Mouse (Mus musculus): ENCODE measurements around the gene Gm20388. TPM values are rescaled to one million over a fixed set of nuclear protein-coding genes. Genes with fewer than 3 reads are reported as not detected.
"Not testable (repeated sequence)": the region's sequence is repeated elsewhere in the genome, so short reads cannot be mapped to it uniquely, and the experiment has no call there.

Gm20388 gene
- total and polyA plus RNA-seq, 3 experiments, result 0.02 to 0.05 TPM; not detected in 1

- no peak for TF ChIP-seq POLR2AphosphoS5 (IDR thresholded peaks at IDR 0.05; ENCODE audit: insufficient replicate concordance, low read depth, low read length)
- TF ChIP-seq CTCF (IDR thresholded peaks at IDR 0.05; ENCODE audit: low read depth, low read length), result no peak
- TF ChIP-seq GATA2 (IDR thresholded peaks at IDR 0.05; ENCODE audit: borderline replicate concordance, low read depth, low read length), result no peak
- no peak for TF ChIP-seq TAL1 (conservative IDR thresholded peaks at IDR 0.05; ENCODE audit: low read depth, low read length)
- TF ChIP-seq GATA1 (IDR thresholded peaks at IDR 0.05; ENCODE audit: borderline replicate concordance, low read length), result no peak
- H3K4me3 ChIP-seq (ENCODE audit: low read depth, low read length), result peak overlapping the region; percentile 88
- H3K9me3 ChIP-seq (replicated peaks), result no peaks in the 10 kb centered on the region
- DNase-seq (ENCODE audit: low spot score), result peak; percentile 47
- ATAC-seq (ENCODE audit: extremely low read depth, insufficient number of reproducible peaks, low FRiP score, poor library complexity, severe bottlenecking), result no peak
- peaks cover 39% of the 10 kb centered on the region for H3K4me1 ChIP-seq (ENCODE audit: insufficient read depth, low read depth, low read length)
- peaks cover 72% of the 10 kb centered on the region for H3K36me3 ChIP-seq (replicated peaks)
- H3K27me3 ChIP-seq (ENCODE audit: insufficient read depth, low read length), result no peaks in the 10 kb centered on the region
Observed at GRCm38 (mm10) chr8:123253451-123254098, 3342.9 kb downstream of the Gm20388 start.

- no peaks in the 10 kb centered on the region for H3K9me3 ChIP-seq (replicated peaks)
- H3K4me3 ChIP-seq (ENCODE audit: low read depth, low read length), result peak within 1 kb of the TSS; percentile 88
- H3K27me3 ChIP-seq (ENCODE audit: insufficient read depth, low read length), result no peaks in the 10 kb centered on the region
- H3K36me3 ChIP-seq (replicated peaks), result peaks cover 72% of the 10 kb centered on the region
- peaks cover 39% of the 10 kb centered on the region for H3K4me1 ChIP-seq (ENCODE audit: insufficient read depth, low read depth, low read length)
- peak; percentile 73 for ATAC-seq (ENCODE audit: extremely low read depth, insufficient number of reproducible peaks, low FRiP score, poor library complexity, severe bottlenecking)
- DNase-seq (ENCODE audit: low spot score), result peak; percentile 83
- no peak for TF ChIP-seq POLR2AphosphoS5 (IDR thresholded peaks at IDR 0.05; ENCODE audit: insufficient replicate concordance, low read depth, low read length)
- TF ChIP-seq GATA1 (IDR thresholded peaks at IDR 0.05; ENCODE audit: borderline replicate concordance, low read length), result no peak
Observed at GRCm38 (mm10) chr8:123254099-123254885, 3343.7 kb downstream of the Gm20388 start, which contains the start of the genes Zfp276 and Vps9d1. TSS of gene Zfp276 (plus strand) at chr8:123254195. TSS of gene Vps9d1 (minus strand) at chr8:123254348.

GRCm38 (mm10) chr8:123255170-123255569 lies 3344.5 kb downstream of the Gm20388 start:
- peaks cover 75% of the 10 kb centered on the region for H3K36me3 ChIP-seq (replicated peaks)
- no peaks in the 10 kb centered on the region for H3K27me3 ChIP-seq (ENCODE audit: insufficient read depth, low read length)
- no peak for TF ChIP-seq CTCF (IDR thresholded peaks at IDR 0.05; ENCODE audit: low read depth, low read length)
- TF ChIP-seq GATA2 (IDR thresholded peaks at IDR 0.05; ENCODE audit: borderline replicate concordance, low read depth, low read length), result no peak
- no peak for TF ChIP-seq POLR2AphosphoS5 (IDR thresholded peaks at IDR 0.05; ENCODE audit: insufficient replicate concordance, low read depth, low read length)
- no peak for TF ChIP-seq TAL1 (conservative IDR thresholded peaks at IDR 0.05; ENCODE audit: low read depth, low read length)
- no peak for TF ChIP-seq GATA1 (IDR thresholded peaks at IDR 0.05; ENCODE audit: borderline replicate concordance, low read length)
- peak; percentile 43 for DNase-seq (ENCODE audit: low spot score)
- no peak for ATAC-seq (ENCODE audit: extremely low read depth, insufficient number of reproducible peaks, low FRiP score, poor library complexity, severe bottlenecking)
- no peaks in the 10 kb centered on the region for H3K9me3 ChIP-seq (replicated peaks)
- peak overlapping the region; percentile 88 for H3K4me3 ChIP-seq (ENCODE audit: low read depth, low read length)
- H3K4me1 ChIP-seq (ENCODE audit: insufficient read depth, low read depth, low read length), result peaks cover 39% of the 10 kb centered on the region

GRCm38 (mm10) chr8:123257114-123257513 lies 3346.5 kb downstream of the Gm20388 start:
- H3K4me3 ChIP-seq (ENCODE audit: low read depth, low read length), result no peak overlapping the region
- no peaks in the 10 kb centered on the region for H3K9me3 ChIP-seq (replicated peaks)
- H3K36me3 ChIP-seq (replicated peaks), result peaks cover 69% of the 10 kb centered on the region
- TF ChIP-seq GATA2 (IDR thresholded peaks at IDR 0.05; ENCODE audit: borderline replicate concordance, low read depth, low read length), result no peak
- TF ChIP-seq POLR2AphosphoS5 (IDR thresholded peaks at IDR 0.05; ENCODE audit: insufficient replicate concordance, low read depth, low read length), result no peak
- TF ChIP-seq GATA1 (IDR thresholded peaks at IDR 0.05; ENCODE audit: borderline replicate concordance, low read length), result no peak
- no peak for TF ChIP-seq TAL1 (conservative IDR thresholded peaks at IDR 0.05; ENCODE audit: low read depth, low read length)
- no peak for TF ChIP-seq CTCF (IDR thresholded peaks at IDR 0.05; ENCODE audit: low read depth, low read length)
- H3K27me3 ChIP-seq (ENCODE audit: insufficient read depth, low read length), result no peaks in the 10 kb centered on the region
- H3K4me1 ChIP-seq (ENCODE audit: insufficient read depth, low read depth, low read length), result peaks cover 38% of the 10 kb centered on the region
- no peak for DNase-seq (ENCODE audit: low spot score)
- ATAC-seq (ENCODE audit: extremely low read depth, insufficient number of reproducible peaks, low FRiP score, poor library complexity, severe bottlenecking), result no peak

- Histone ChIP-seq H3K36me3 (replicated peaks) (peaks cover 66% of the 10 kb centered on the region), H3K4me1 (ENCODE audit: insufficient read depth, low read depth, low read length) (peaks cover 36% of the 10 kb centered on the region)
- H3K27me3 ChIP-seq (ENCODE audit: insufficient read depth, low read length); ATAC-seq (ENCODE audit: extremely low read depth, insufficient number of reproducible peaks, low FRiP score, poor library complexity, severe bottlenecking); H3K9me3 ChIP-seq (replicated peaks); H3K4me3 ChIP-seq (ENCODE audit: low read depth, low read length); DNase-seq (ENCODE audit: low spot score): not testable (repeated sequence)
Observed at GRCm38 (mm10) chr8:123257593-123257992, 3347.0 kb downstream of the Gm20388 start.

- Histone ChIP-seq H3K4me3 (ENCODE audit: low read depth, low read length) (no peak overlapping the region), H3K9me3 (replicated peaks) (no peaks in the 10 kb centered on the region), H3K27me3 (ENCODE audit: insufficient read depth, low read length) (no peaks in the 10 kb centered on the region), H3K4me1 (ENCODE audit: insufficient read depth, low read depth, low read length) (no peaks in the 10 kb centered on the region), H3K36me3 (replicated peaks) (peaks cover 100% of the 10 kb centered on the region)
- DNase-seq (ENCODE audit: low spot score) (no peak), ATAC-seq (ENCODE audit: extremely low read depth, insufficient number of reproducible peaks, low FRiP score, poor library complexity, severe bottlenecking) (no peak)
- TF ChIP-seq POLR2AphosphoS5 (IDR thresholded peaks at IDR 0.05; ENCODE audit: insufficient replicate concordance, low read depth, low read length) (no peak), TAL1 (conservative IDR thresholded peaks at IDR 0.05; ENCODE audit: low read depth, low read length) (no peak), GATA2 (IDR thresholded peaks at IDR 0.05; ENCODE audit: borderline replicate concordance, low read depth, low read length) (no peak), CTCF (IDR thresholded peaks at IDR 0.05; ENCODE audit: low read depth, low read length) (no peak), GATA1 (IDR thresholded peaks at IDR 0.05; ENCODE audit: borderline replicate concordance, low read length) (no peak)
Observed at GRCm38 (mm10) chr8:123267926-123268656, 3357.4 kb downstream of the Gm20388 start.

Data from G1E (cell line).